Mouse (Mus musculus) small intestine, adult 2 months (tissue): ENCODE data around the gene Nme7.

Experiments
- CTCF ChIP-seq: fragments of 200-500 bp; IDR thresholded peaks from 2 replicates; pipeline ENCODE4 v1.5.1; 2012; ENCODE audit warnings: low read depth, mild to moderate bottlenecking, control low read depth, inconsistent platforms, low read length, moderate library complexity, mixed read lengths; ENCODE audit not compliant: insufficient replicate concordance, insufficient read length; ENCODE audit errors: extremely low read depth
- POLR2A ChIP-seq: fragments of 200-500 bp; IDR thresholded peaks from 2 replicates; pipeline ENCODE4 v1.6.1; 2012; ENCODE audit warnings: low read depth, mild to moderate bottlenecking, control low read depth, inconsistent platforms, low read length, moderate library complexity

- TF ChIP-seq CTCF = no peak
- TF ChIP-seq POLR2A = no peak
These were observed 146.7 kb downstream of the Nme7 start for GRCm38 (mm10) chr1:164450644-164451043.
